Mouse (Mus musculus) hindbrain, embryonic 14.5 days (tissue): ENCODE measurements around the gene Klhdc3. TPM values are rescaled to one million over a fixed set of nuclear protein-coding genes. Genes with fewer than 3 reads are reported as not detected.
A peak's percentile ranks its signal among the peaks of the same experiment; 100 is the strongest.

Experiments
- ATAC-seq: fragments of 200-750 bp; cut with Nextera tagmentation; 2 replicates; pipeline ENCODE4 v1.8.0; 2017; ENCODE audit warnings: moderate number of reproducible peaks, mild to moderate bottlenecking, moderate TSS enrichment, moderate library complexity; ENCODE audit not compliant: low FRiP score
- DNase-seq: peaks from one replicate; pipeline ENCODE4 v3.0.0-alpha.2; 2015; ENCODE audit warnings: low spot score
- H3K27ac ChIP-seq: fragments of 300-500 bp; sonication (generic); 2 replicates; pipeline ENCODE4 v1.5.1; 2014; ENCODE audit warnings: mild to moderate bottlenecking, moderate library complexity
- H3K27me3 ChIP-seq: fragments of 300-500 bp; sonication (generic); 2 replicates; pipeline ENCODE4 v1.6.1; 2014; ENCODE audit warnings: mild to moderate bottlenecking, low read length, mixed read lengths; ENCODE audit not compliant: control insufficient read depth, insufficient read depth
- H3K36me3 ChIP-seq: fragments of 300-500 bp; sonication (generic); replicated peaks from 2 replicates; pipeline ENCODE4 v1.6.1; 2014; ENCODE audit not compliant: control insufficient read depth, insufficient read depth
- H3K4me1 ChIP-seq: fragments of 300-500 bp; sonication (generic); replicated peaks from 2 replicates; pipeline ENCODE4 v1.6.1; 2014; ENCODE audit warnings: antibody characterized with exemption, low read length, mixed read lengths; ENCODE audit not compliant: control insufficient read depth, insufficient read depth
- H3K4me2 ChIP-seq: fragments of 300-500 bp; sonication (generic); replicated peaks from 2 replicates; pipeline ENCODE4 v1.6.1; 2014; ENCODE audit warnings: mild to moderate bottlenecking, moderate library complexity
- H3K4me3 ChIP-seq: fragments of 300-500 bp; sonication (generic); replicated peaks from 2 replicates; pipeline ENCODE4 v1.5.1; 2014; ENCODE audit warnings: mild to moderate bottlenecking, low read length
- H3K9ac ChIP-seq: fragments of 300-500 bp; sonication (generic); 2 replicates; pipeline ENCODE4 v1.6.1; 2014
- H3K9me3 ChIP-seq: fragments of 300-500 bp; sonication (generic); 2 replicates; pipeline ENCODE4 v1.6.1; 2016; ENCODE audit warnings: low read length; ENCODE audit not compliant: control insufficient read depth
- WGBS: fragments of 180-500 bp; shearing (Covaris S2); extraction: QIAGEN DNeasy Blood & Tissue Kit; methylation state at CpG from one replicate; pipeline ENCODE4 v1.1.7; 2014; 5-methylcytosine and 5-hydroxymethylcytosine counted together
- polyA plus RNA-seq: library from polyadenylated mRNA; unstranded; fragments of >200 nt; fragmentation: Nextera tagmentation; extraction: Ambion mirVana; gene quantifications from 2 replicates; pipeline ENCODE4 v1.2.1, GENCODE M21; 2014

The Klhdc3 gene
- polyA plus RNA-seq, 1 experiment from 2014 or later: 155 TPM

DNA sequence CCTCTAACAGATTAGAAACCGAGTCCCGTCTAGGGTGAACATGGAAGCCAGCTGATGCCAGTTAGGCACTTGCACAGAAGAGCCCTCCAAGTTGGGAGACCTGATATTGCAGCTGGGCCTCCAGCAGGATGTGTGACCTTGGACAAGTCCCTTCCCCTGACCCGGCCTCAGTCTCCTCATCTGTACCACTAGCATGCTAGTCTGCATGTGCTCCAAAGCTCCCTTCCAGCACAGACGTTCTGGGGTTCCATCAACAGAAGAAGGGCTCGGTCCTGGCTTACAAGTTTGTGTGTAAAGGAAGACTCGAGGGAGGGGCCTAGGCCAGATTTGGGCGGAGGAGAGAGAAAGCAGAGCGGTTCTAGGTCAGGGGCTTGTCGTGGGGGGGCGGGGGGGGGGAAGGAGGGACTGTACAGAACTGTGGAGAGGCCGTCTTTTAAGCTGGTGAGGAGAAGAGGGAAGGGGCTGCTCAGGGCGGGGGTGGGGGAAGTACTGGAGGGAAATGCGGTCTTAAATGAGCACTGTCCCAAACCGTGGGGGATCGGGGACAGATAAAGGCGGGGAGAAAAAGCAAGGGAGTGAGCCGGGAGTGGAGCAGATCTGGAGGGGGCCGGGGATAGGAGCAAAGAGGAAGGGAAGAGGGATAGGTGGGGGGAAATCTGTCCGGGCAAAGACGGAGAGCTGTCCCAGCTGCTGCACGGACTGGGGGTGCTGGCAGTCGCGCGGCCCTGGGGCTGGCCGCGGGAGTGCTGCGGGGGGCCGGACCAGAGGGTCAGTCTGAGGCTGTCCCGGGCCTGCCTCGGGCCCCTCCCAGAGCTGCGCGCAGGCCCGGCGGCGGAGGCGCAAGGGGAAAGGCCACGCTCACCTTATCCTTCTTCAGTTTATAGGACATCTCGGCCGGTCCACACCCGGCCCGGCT lies 23.5 kb upstream of the Klhdc3 start:
- peak; percentile 61 for ATAC-seq
- H3K27me3 ChIP-seq: no peaks in the 10 kb centered on the region
- H3K9me3 ChIP-seq: no peaks in the 10 kb centered on the region
- peak overlapping the region; percentile 93 for H3K27ac ChIP-seq
- H3K4me3 ChIP-seq: peak overlapping the region; percentile 88
- H3K9ac ChIP-seq: peak overlapping the region; percentile 94
- WGBS: 5% methylated on average over 34 of the region's 41 CpGs
- peak overlapping the region; percentile 88 for H3K4me2 ChIP-seq
- H3K36me3 ChIP-seq: peaks cover 5% of the 10 kb centered on the region; the same call in 1 of the 2 replicates
- DNase-seq: no peak
- H3K4me1 ChIP-seq: peaks cover 35% of the 10 kb centered on the region

DNA sequence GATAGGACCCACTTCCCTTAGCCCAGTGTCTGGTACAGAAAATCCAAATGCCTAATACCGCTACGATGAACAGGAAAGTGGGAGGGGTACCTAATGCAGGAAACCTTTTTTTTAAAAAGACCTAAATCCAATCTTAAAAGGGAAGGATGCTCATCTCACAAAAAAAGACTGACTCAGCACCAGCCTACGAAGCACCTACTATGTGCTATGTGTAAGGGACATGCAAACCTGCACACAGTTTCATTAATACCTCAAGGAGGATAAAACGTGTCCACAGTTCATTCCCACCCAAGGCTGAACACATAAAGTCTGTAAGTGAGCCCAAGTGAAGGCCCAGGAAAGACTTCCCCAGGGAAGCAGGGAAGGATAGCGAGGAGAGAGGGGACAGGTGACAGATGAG lies 21.8 kb upstream of the Klhdc3 start:
- Histone ChIP-seq H3K4me3 (no peak overlapping the region), H3K36me3 (peaks cover 20% of the 10 kb centered on the region; the same call in 1 of the 2 replicates), H3K27ac (no peak overlapping the region), H3K9me3 (no peaks in the 10 kb centered on the region), H3K27me3 (no peaks in the 10 kb centered on the region), H3K4me2 (peak overlapping the region; percentile 88), H3K4me1 (peaks cover 35% of the 10 kb centered on the region), H3K9ac (peak overlapping the region; percentile 94)
- no peak for ATAC-seq
- 91% methylated on average over 5 of the region's 5 CpGs for WGBS
- no peak for DNase-seq

DNA sequence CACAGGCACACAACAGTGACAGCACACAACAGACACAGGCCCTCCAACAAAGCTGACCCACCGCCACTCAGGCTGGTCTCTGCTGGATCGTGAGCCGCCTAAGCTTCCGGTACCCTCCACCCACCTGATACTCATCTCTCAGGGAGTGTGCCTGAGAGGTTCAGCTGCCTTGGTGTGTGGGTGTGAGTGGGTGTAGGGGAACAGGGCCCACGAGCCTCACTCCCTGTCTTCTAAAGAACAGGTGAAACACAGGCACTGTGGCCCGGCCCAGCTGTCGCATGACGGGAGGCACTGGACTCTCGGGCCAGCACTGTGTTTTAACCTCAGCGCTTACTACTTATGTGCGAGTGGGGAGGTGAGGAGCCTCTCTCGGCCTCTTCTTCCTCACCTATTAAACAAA lies 21.4 kb upstream of the Klhdc3 start:
- Histone ChIP-seq H3K9ac (no peak overlapping the region), H3K4me1 (peaks cover 35% of the 10 kb centered on the region), H3K36me3 (peaks cover 20% of the 10 kb centered on the region; the same call in 1 of the 2 replicates), H3K9me3 (no peaks in the 10 kb centered on the region), H3K27ac (no peak overlapping the region), H3K27me3 (no peaks in the 10 kb centered on the region), H3K4me2 (no peak overlapping the region), H3K4me3 (no peak overlapping the region)
- DNase-seq (no peak), ATAC-seq (no peak)
- 90% methylated on average over 12 of the region's 12 CpGs for WGBS

DNA sequence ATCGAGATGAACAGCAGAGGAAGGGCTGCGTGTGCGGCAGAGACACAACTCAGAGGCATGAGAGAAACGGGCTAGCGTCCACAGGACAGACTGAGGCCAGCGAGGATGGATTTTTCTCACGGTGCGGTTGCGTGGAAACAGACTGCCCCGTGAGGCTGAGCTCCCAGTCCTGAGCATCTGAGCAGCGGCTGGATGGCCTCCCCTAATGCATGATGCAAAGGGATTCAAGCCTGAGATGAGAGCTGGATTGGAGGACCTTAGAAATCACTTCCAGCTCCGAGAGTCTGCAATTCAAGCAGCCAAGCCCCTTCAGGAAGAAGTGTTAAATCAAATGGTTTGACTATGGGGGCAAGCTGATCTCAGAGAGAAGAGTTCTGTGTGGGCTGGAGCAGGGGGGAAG lies 20.8 kb upstream of the Klhdc3 start:
- H3K27ac ChIP-seq: 0 out of 2 replicates have a peak overlapping the region, but pooled peaks have one; percentile 1
- no peak overlapping the region; the same call in none of the 2 replicates for H3K4me2 ChIP-seq
- no peaks in the 10 kb centered on the region for H3K9me3 ChIP-seq
- peaks cover 20% of the 10 kb centered on the region; the same call in 1 of the 2 replicates for H3K36me3 ChIP-seq
- no peak for ATAC-seq
- 0 out of 2 replicates have a peak overlapping the region, but pooled peaks have one; percentile 11 for H3K9ac ChIP-seq
- DNase-seq: no peak
- 79% methylated on average over 12 of the region's 12 CpGs for WGBS
- peaks cover 35% of the 10 kb centered on the region for H3K4me1 ChIP-seq
- H3K27me3 ChIP-seq: no peaks in the 10 kb centered on the region
- no peak overlapping the region for H3K4me3 ChIP-seq

DNA sequence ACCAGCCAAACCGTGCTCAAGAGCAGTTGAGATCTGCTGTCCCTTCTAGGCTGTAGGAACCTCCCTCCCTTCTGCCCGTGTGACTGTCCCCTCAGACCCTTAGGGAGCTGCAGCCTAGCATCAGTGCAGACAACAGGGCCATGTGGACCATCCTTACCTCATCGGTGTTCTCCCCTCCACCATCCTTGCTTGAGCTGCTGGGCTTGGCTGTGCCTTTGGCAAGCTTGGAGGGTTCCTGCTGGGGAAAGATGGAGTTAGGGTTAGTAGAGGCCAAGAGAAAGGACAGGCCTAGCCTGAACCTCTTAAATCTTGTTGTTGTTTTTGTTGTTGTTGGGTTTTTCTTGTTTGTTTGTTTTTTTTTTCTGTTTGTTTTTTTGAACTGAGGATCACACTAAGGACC lies 19.2 kb upstream of the Klhdc3 start:
- Histone ChIP-seq H3K36me3 (peaks cover 25% of the 10 kb centered on the region; the same call in 1 of the 2 replicates), H3K4me3 (no peak overlapping the region), H3K4me1 (peaks cover 27% of the 10 kb centered on the region), H3K9ac (no peak overlapping the region), H3K27ac (no peak overlapping the region), H3K9me3 (no peaks in the 10 kb centered on the region), H3K27me3 (no peaks in the 10 kb centered on the region), H3K4me2 (no peak overlapping the region)
- 90% methylated on average over 3 of the region's 3 CpGs for WGBS
- DNase-seq: no peak
- no peak for ATAC-seq

DNA sequence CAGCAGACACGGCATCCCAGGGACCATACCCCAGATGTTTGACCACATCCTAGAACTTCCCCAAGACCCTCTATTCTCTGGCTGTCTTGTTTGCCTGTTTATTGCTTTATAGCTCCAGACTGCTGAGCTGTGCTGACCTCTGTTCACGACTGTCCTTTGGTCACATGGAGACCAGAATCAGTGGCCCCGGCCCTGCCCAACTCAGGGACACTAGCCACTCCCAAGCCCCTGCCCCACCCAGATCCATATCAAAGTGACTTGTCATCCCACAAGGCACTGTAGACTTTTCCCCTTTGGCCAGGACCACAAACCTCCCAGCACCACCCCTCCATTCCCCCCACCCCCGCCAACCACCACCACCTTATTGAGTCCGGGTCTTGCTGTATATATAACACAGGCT lies 18.5 kb upstream of the Klhdc3 start:
- ATAC-seq (no peak), DNase-seq (no peak)
- Histone ChIP-seq H3K9me3 (no peaks in the 10 kb centered on the region), H3K36me3 (peaks cover 25% of the 10 kb centered on the region; the same call in 1 of the 2 replicates), H3K9ac (no peak overlapping the region), H3K27me3 (no peaks in the 10 kb centered on the region), H3K27ac (no peak overlapping the region), H3K4me3 (no peak overlapping the region), H3K4me1 (peaks cover 27% of the 10 kb centered on the region), H3K4me2 (no peak overlapping the region)
- WGBS: 83% methylated on average over 5 of the region's 5 CpGs

DNA sequence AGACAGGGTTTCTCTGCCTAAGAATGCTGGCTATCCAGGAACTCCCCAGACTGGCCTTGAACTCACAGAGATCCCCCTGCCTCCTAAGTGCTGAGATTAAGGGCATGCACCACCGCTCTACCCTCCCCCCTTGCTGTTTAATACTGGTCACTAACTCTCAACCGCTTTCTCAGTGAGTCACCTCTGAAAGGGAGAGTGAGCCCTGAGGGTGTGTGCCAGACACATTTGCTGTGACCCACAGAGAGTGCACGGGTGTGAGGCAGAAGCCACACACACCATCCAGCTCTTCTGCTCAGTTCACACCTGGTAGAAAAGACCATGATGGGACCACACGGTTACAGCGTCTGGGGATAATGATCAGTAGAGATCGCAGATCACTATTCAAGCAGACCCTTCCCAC lies 17.8 kb upstream of the Klhdc3 start:
- 92% methylated on average over 6 of the region's 6 CpGs for WGBS
- no peak overlapping the region for H3K27ac ChIP-seq

DNA sequence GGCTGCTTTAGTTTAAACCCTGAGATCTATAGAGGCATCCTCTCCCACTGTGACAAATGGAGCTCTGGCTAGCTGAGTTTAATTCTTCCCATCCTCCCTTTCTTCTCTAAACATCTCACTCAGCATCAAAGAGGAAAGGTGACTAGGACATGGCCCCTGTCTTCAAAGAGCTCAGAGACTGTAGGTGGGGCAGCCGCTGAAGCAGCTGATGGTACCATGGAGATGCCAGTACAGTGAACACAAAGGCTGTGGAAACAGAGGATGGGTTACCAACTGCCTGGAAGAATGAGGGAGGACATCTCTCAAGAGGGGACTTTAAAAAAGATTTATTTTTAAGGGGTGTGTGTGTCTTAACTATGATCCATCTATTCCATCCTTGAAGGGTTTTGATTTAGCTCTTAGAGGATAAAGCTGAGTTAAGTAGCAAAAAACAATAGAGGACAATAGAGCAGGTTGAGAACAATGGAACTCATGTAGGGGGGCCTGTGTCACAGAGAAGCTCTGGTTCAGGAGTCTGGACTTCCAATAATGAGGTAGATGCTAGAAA lies 13.9 kb upstream of the Klhdc3 start:
- no peak overlapping the region for H3K27ac ChIP-seq
- no peak overlapping the region for H3K4me3 ChIP-seq
- H3K4me2 ChIP-seq: no peak overlapping the region
- no peaks in the 10 kb centered on the region for H3K4me1 ChIP-seq
- no peaks in the 10 kb centered on the region for H3K9me3 ChIP-seq
- H3K27me3 ChIP-seq: no peaks in the 10 kb centered on the region
- no peak overlapping the region for H3K9ac ChIP-seq
- WGBS: 82% methylated on average over 1 of the region's 1 CpGs
- H3K36me3 ChIP-seq: peaks cover 31% of the 10 kb centered on the region; the same call in 1 of the 2 replicates
- DNase-seq: no peak
- no peak for ATAC-seq

More for the DNA sequence above, 17.8 kb upstream of the Klhdc3 start:
- Histone ChIP-seq H3K4me3 (no peak overlapping the region), H3K36me3 (peaks cover 27% of the 10 kb centered on the region; the same call in 1 of the 2 replicates), H3K27me3 (no peaks in the 10 kb centered on the region), H3K4me1 (peaks cover 21% of the 10 kb centered on the region), H3K4me2 (no peak overlapping the region), H3K9me3 (no peaks in the 10 kb centered on the region), H3K9ac (no peak overlapping the region)
- DNase-seq (no peak), ATAC-seq (no peak)

DNA sequence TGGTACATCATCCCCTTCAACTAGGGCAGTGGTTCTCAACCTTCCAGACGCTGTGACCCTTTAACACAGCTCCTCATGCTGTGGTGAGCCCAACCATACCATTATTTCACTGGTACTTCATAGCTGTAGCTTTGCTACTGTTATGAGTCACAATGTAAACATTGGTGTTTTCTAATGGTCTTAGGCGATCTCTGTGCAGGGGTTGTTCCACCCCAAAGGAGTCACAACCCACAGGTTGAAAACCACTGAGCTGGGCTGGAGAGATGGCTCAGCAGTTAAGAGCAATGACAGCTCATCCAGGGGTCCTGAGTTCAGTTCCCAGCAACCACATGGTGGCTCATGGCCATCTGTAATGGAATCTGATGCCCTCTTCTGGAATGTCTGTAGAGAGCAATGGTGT lies 10.7 kb upstream of the Klhdc3 start:
- no peaks in the 10 kb centered on the region for H3K4me1 ChIP-seq
- no peak overlapping the region for H3K27ac ChIP-seq
- WGBS: 90% methylated on average over 2 of the region's 2 CpGs
- H3K9me3 ChIP-seq: no peaks in the 10 kb centered on the region
- H3K27me3 ChIP-seq: no peaks in the 10 kb centered on the region
- H3K4me2 ChIP-seq: no peak overlapping the region
- DNase-seq (no peak), ATAC-seq (no peak)
- no peak overlapping the region for H3K9ac ChIP-seq
- H3K4me3 ChIP-seq: no peak overlapping the region
- peaks cover 28% of the 10 kb centered on the region for H3K36me3 ChIP-seq
